Mouse (Mus musculus) liver, adult 2 months (tissue): ENCODE results near the gene Cplx2. TPM values are rescaled to one million over a fixed set of nuclear protein-coding genes. Genes with fewer than 3 reads are reported as not detected.

Experiments
- DNase-seq: peaks from one replicate; pipeline ENCODE4 v3.0.0-alpha.2; 2011; ENCODE audit warnings: low read depth, low spot score; ENCODE audit errors: extremely low read depth
- H3K27ac ChIP-seq: fragments of 200-500 bp; replicated peaks from 2 replicates; pipeline ENCODE4 v1.5.1; 2012; ENCODE audit warnings: low read depth, mild to moderate bottlenecking, control low read depth, inconsistent platforms, low read length; ENCODE audit not compliant: insufficient read depth
- H3K27me3 ChIP-seq: fragments of 200-500 bp; 2 replicates; pipeline ENCODE4 v1.6.1; 2012; ENCODE audit warnings: mild to moderate bottlenecking, moderate library complexity, low read length, inconsistent platforms; ENCODE audit not compliant: control insufficient read depth, insufficient read depth
- H3K36me3 ChIP-seq: fragments of 200-500 bp; 2 replicates; pipeline ENCODE4 v1.6.1; 2012; ENCODE audit warnings: low read length, inconsistent platforms; ENCODE audit not compliant: control insufficient read depth, insufficient read depth
- H3K4me1 ChIP-seq: fragments of 200-500 bp; 2 replicates; pipeline ENCODE4 v1.6.1; 2011; ENCODE audit warnings: low read length; ENCODE audit not compliant: control insufficient read depth, insufficient read depth
- H3K4me3 ChIP-seq: fragments of 200-500 bp; 2 replicates; pipeline ENCODE4 v1.5.1; 2011; ENCODE audit warnings: low read depth, mild to moderate bottlenecking, control low read depth, low read length, moderate library complexity; ENCODE audit not compliant: insufficient read depth
- H3K79me2 ChIP-seq: fragments of 200-500 bp; 2 replicates; pipeline ENCODE4 v1.6.1; 2012; ENCODE audit warnings: inconsistent platforms, mild to moderate bottlenecking, low read length, moderate library complexity; ENCODE audit not compliant: control insufficient read depth, insufficient read depth
- H3K9ac ChIP-seq: fragments of 200-500 bp; 2 replicates; pipeline ENCODE4 v1.6.1; 2012; ENCODE audit warnings: low read depth, mild to moderate bottlenecking, control low read depth, inconsistent platforms, low read length
- CTCF ChIP-seq: fragments of 200-500 bp; IDR thresholded peaks from 2 replicates; pipeline ENCODE4 v1.5.1; 2011; ENCODE audit warnings: low read depth, low read length, control low read depth
- POLR2A ChIP-seq: fragments of 200-500 bp; IDR thresholded peaks from 2 replicates; pipeline ENCODE4 v1.6.1; 2011; ENCODE audit warnings: low read length, control low read depth; ENCODE audit not compliant: insufficient read depth; ENCODE audit errors: extremely low read depth
- WGBS: fragments of 180-500 bp; shearing (Covaris S2); methylation state at CpG from one replicate; pipeline ENCODE4 v1.1.7; 2018; 5-methylcytosine and 5-hydroxymethylcytosine counted together
- polyA plus RNA-seq: library from polyadenylated mRNA; depleted of rRNA; stranded (reverse); fragments of >200 nt; gene quantifications from 2 replicates; pipeline ENCODE4 v1.2.3, GENCODE M21; 2012
- total RNA-seq: library from RNA; depleted of rRNA; stranded (reverse); fragments of >200 nt; gene quantifications from 2 replicates; pipeline ENCODE4 v1.2.3, GENCODE M21; 2014

The Cplx2 gene
- total and polyA plus RNA-seq, 2 experiments: 0.37 to 0.57 TPM

- no peak for DNase-seq
- TF ChIP-seq POLR2A (no peak), CTCF (no peak)
Observed at GRCm38 (mm10) chr13:54415059-54415458, 43.9 kb downstream of the Cplx2 start.

GRCm38 (mm10) chr13:54418781-54419327 lies 47.7 kb downstream of the Cplx2 start:
- no peaks in the 10 kb centered on the region for H3K4me1 ChIP-seq
- no peaks in the 10 kb centered on the region for H3K79me2 ChIP-seq
- H3K9ac ChIP-seq: no peak overlapping the region
- TF ChIP-seq POLR2A (no peak), CTCF (no peak)
- no peak overlapping the region for H3K27ac ChIP-seq
- H3K27me3 ChIP-seq: no peaks in the 10 kb centered on the region
- no peaks in the 10 kb centered on the region for H3K36me3 ChIP-seq
- DNase-seq: no peak
- 90% methylated on average over 10 of the region's 10 CpGs for WGBS
- no peak overlapping the region for H3K4me3 ChIP-seq

More at GRCm38 (mm10) chr13:54415059-54415458, 43.9 kb downstream of the Cplx2 start:
- H3K9ac ChIP-seq: no peak overlapping the region
- WGBS: 94% methylated on average over 4 of the region's 4 CpGs
- no peak overlapping the region for H3K27ac ChIP-seq
- no peaks in the 10 kb centered on the region for H3K4me1 ChIP-seq
- no peaks in the 10 kb centered on the region for H3K79me2 ChIP-seq
- no peak overlapping the region for H3K4me3 ChIP-seq
- H3K27me3 ChIP-seq: no peaks in the 10 kb centered on the region
- H3K36me3 ChIP-seq: no peaks in the 10 kb centered on the region

GRCm38 (mm10) chr13:54420226-54420625 lies 49.1 kb downstream of the Cplx2 start:
- Histone ChIP-seq H3K79me2 (no peaks in the 10 kb centered on the region), H3K9ac (no peak overlapping the region), H3K4me3 (no peak overlapping the region), H3K36me3 (no peaks in the 10 kb centered on the region), H3K27me3 (no peaks in the 10 kb centered on the region), H3K27ac (no peak overlapping the region), H3K4me1 (peaks cover 3% of the 10 kb centered on the region; the same call in 1 of the 2 replicates)
- no peak for DNase-seq
- WGBS: 89% methylated on average over 12 of the region's 12 CpGs
- TF ChIP-seq CTCF (no peak), POLR2A (no peak)

- Histone ChIP-seq H3K79me2 (no peaks in the 10 kb centered on the region), H3K9ac (peak overlapping the region; percentile 27; the same call in 1 of the 2 replicates), H3K27me3 (no peaks in the 10 kb centered on the region), H3K36me3 (no peaks in the 10 kb centered on the region), H3K4me1 (peaks cover 9% of the 10 kb centered on the region), H3K27ac (peak overlapping the region; percentile 77), H3K4me3 (no peak overlapping the region)
- peak; percentile 95 for DNase-seq
- 0 out of 2 replicates have a peak, but pooled peaks have one; percentile 3 for TF ChIP-seq POLR2A
- TF ChIP-seq CTCF: no peak; the same call in 1 of the 2 replicates
- 16% methylated on average over 2 of the region's 2 CpGs for WGBS
Observed at GRCm38 (mm10) chr13:54425269-54425668, 54.1 kb downstream of the Cplx2 start.

GRCm38 (mm10) chr13:54426781-54427655 lies 55.9 kb downstream of the Cplx2 start:
- no peak overlapping the region for H3K9ac ChIP-seq
- 82% methylated on average over 10 of the region's 10 CpGs for WGBS
- no peak overlapping the region for H3K27ac ChIP-seq
- no peak for DNase-seq
- no peaks in the 10 kb centered on the region for H3K27me3 ChIP-seq
- TF ChIP-seq POLR2A (no peak), CTCF (no peak)
- H3K79me2 ChIP-seq: no peaks in the 10 kb centered on the region
- H3K4me3 ChIP-seq: no peak overlapping the region
- peaks cover 12% of the 10 kb centered on the region for H3K4me1 ChIP-seq
- H3K36me3 ChIP-seq: no peaks in the 10 kb centered on the region

- Histone ChIP-seq H3K27me3 (no peaks in the 10 kb centered on the region), H3K79me2 (no peaks in the 10 kb centered on the region), H3K4me3 (no peak overlapping the region), H3K27ac (no peak overlapping the region), H3K4me1 (peaks cover 12% of the 10 kb centered on the region), H3K9ac (no peak overlapping the region), H3K36me3 (no peaks in the 10 kb centered on the region)
- TF ChIP-seq CTCF (no peak), POLR2A (no peak)
- DNase-seq: no peak
- WGBS: 86% methylated on average over 3 of the region's 3 CpGs
Observed at GRCm38 (mm10) chr13:54428771-54429170, 57.6 kb downstream of the Cplx2 start.
